Mouse (Mus musculus) adrenal gland, postnatal 14 days (tissue): ENCODE measurements around the gene Pbp2. TPM values are rescaled to one million over a fixed set of nuclear protein-coding genes. Genes with fewer than 3 reads are reported as not detected.

Source experiments
- total RNA-seq: library from RNA; stranded (reverse); gene quantifications from 2 replicates; pipeline ENCODE4 v1.2.3, GENCODE M21; 2021

The Pbp2 gene
- total RNA-seq, 1 experiment from 2014 or later: not detected

Other genes starting within 250 kb of the Pbp2 start
- gene Gprc5a, start 244.8 kb downstream of the Pbp2 start, total RNA-seq: 1.7 and 2.1 TPM in 2 replicates
- not detected in 2 replicates for gene Gprc5d, start 192.1 kb downstream of the Pbp2 start, total RNA-seq
- 28.7 and 29.4 TPM in 2 replicates for gene Fam234b, start 112.4 kb downstream of the Pbp2 start, total RNA-seq
- gene Hebp1, start 112.4 kb downstream of the Pbp2 start, total RNA-seq: 26.4 and 46.0 TPM in 2 replicates
- gene Gsg1, start 56.1 kb downstream of the Pbp2 start, total RNA-seq: not detected in 2 replicates
- gene Emp1, start 52.1 kb upstream of the Pbp2 start, total RNA-seq: 56.4 and 62.6 TPM in 2 replicates